Mouse (Mus musculus) embryonic facial prominence, embryonic 11.5 days (tissue): ENCODE data around the gene Tulp3. TPM values are rescaled to one million over a fixed set of nuclear protein-coding genes. Genes with fewer than 3 reads are reported as not detected.
A peak's percentile ranks its signal among the peaks of the same experiment; 100 is the strongest.

Source experiments
- ATAC-seq: fragments of 200-750 bp; cut with Nextera tagmentation; replicated peaks from 2 replicates; pipeline ENCODE4 v1.8.0; 2017; ENCODE audit warnings: low read depth; ENCODE audit not compliant: insufficient number of reproducible peaks, low FRiP score, low TSS enrichment
- DNase-seq: peaks from one replicate; pipeline ENCODE4 v3.0.0-alpha.2; 2015; ENCODE audit warnings: low spot score
- H3K27ac ChIP-seq: fragments of 300-500 bp; sonication (generic); replicated peaks from 2 replicates; pipeline ENCODE4 v1.5.1; 2014; ENCODE audit warnings: mild to moderate bottlenecking, low read depth, low read length, control low read depth
- H3K27me3 ChIP-seq: fragments of 300-500 bp; sonication (generic); 2 replicates; pipeline ENCODE4 v1.6.1; 2014; ENCODE audit warnings: mild to moderate bottlenecking, low read length, moderate library complexity, mixed read lengths; ENCODE audit not compliant: control insufficient read depth, insufficient read depth
- H3K36me3 ChIP-seq: fragments of 300-500 bp; sonication (generic); replicated peaks from 2 replicates; pipeline ENCODE4 v1.6.1; 2014; ENCODE audit warnings: low read depth, mild to moderate bottlenecking, low read length, moderate library complexity, mixed read lengths; ENCODE audit not compliant: control insufficient read depth, insufficient read depth
- H3K4me1 ChIP-seq: fragments of 300-500 bp; sonication (generic); 2 replicates; pipeline ENCODE4 v1.6.1; 2014; ENCODE audit warnings: low read length, mixed read lengths; ENCODE audit not compliant: control insufficient read depth, insufficient read depth
- H3K4me2 ChIP-seq: fragments of 300-500 bp; sonication (generic); 2 replicates; pipeline ENCODE4 v1.6.1; 2014; ENCODE audit warnings: low read depth, mild to moderate bottlenecking, control low read depth, low read length, moderate library complexity
- H3K4me3 ChIP-seq: fragments of 300-500 bp; sonication (generic); 2 replicates; pipeline ENCODE4 v1.5.1; 2014; ENCODE audit warnings: low read depth, low read length, control low read depth
- H3K9ac ChIP-seq: fragments of 300-500 bp; sonication (generic); replicated peaks from 2 replicates; pipeline ENCODE4 v1.6.1; 2014; ENCODE audit warnings: mild to moderate bottlenecking, control low read depth, low read length
- H3K9me3 ChIP-seq: fragments of 300-500 bp; sonication (generic); replicated peaks from 2 replicates; pipeline ENCODE4 v1.6.1; 2016; ENCODE audit warnings: mild to moderate bottlenecking, low read length, inconsistent platforms, mixed read lengths; ENCODE audit not compliant: control insufficient read depth
- WGBS: fragments of 180-500 bp; shearing (Covaris S2); extraction: QIAGEN DNeasy Blood & Tissue Kit; methylation state at CpG from one replicate; pipeline ENCODE4 v1.1.7; 2014; 5-methylcytosine and 5-hydroxymethylcytosine counted together
- polyA plus RNA-seq: library from polyadenylated mRNA; unstranded; fragments of >200 nt; fragmentation: Nextera tagmentation; extraction: Ambion mirVana; gene quantifications from 2 replicates; pipeline ENCODE4 v1.2.1, GENCODE M21; 2014

The Tulp3 gene
- polyA plus RNA-seq, 1 experiment from 2014 or later: 16.6 TPM

DNA sequence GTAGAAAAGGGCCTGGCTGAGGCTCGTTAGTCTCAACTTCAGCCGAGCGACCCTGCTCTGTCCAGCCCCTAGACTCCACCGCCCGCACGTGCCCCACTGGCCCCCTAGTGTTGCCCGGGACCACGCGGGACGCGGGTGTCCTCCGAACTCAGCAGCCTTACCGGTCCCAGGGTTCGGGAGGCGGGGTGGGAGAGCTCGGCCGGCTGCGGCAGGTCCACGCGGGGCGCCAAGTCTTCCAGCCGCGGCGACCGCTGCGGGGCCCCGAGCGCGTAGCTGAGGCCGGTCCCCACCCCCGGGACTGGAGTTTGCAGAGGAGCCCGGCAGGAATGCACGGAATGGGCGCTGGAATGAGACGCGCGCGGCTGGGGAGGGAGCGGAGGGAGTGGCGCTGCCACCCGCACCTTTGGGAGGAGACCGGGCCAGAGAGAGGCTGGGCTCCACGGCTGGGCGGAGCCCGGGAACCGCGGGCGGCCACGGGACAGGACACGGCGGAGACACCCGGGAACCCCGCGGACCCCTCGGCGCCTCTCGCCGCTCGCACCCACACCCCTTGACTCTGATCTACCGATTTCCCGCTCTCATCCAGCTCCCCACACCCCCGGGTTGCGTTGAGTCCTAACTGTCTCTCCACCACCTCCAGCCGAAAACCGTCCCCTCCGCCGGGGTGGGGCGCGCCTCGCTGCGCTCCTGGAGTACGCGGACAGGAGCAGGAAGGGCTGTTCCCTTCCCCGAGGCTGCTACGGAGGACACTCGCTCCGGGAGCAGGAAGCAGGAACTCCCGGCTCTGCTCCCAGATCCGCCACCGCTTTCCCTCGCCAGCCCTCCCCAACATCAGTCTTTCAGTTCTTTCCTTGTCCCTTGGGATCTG lies 55.3 kb downstream of the Tulp3 start, which contains the start of gene Tead4:
TSS of gene Tead4 (minus strand) at position 690 of the 868 bp plus-strand sequence.
- H3K4me2 ChIP-seq: peak within 1 kb of the TSS; percentile 96
- peak; percentile 80 for ATAC-seq
- no peaks in the 10 kb centered on the region for H3K9me3 ChIP-seq
- WGBS: 0% methylated on average over 75 of the region's 81 CpGs
- H3K27ac ChIP-seq: no peak within 1 kb of the TSS
- peaks cover 10% of the 10 kb centered on the region for H3K27me3 ChIP-seq
- peak within 1 kb of the TSS; percentile 59 for H3K9ac ChIP-seq
- H3K4me1 ChIP-seq: peaks cover 3% of the 10 kb centered on the region; the same call in 1 of the 2 replicates
- peak within 1 kb of the TSS; percentile 70 for H3K4me3 ChIP-seq
- H3K36me3 ChIP-seq: no peaks in the 10 kb centered on the region
- DNase-seq: peak; percentile 65

DNA sequence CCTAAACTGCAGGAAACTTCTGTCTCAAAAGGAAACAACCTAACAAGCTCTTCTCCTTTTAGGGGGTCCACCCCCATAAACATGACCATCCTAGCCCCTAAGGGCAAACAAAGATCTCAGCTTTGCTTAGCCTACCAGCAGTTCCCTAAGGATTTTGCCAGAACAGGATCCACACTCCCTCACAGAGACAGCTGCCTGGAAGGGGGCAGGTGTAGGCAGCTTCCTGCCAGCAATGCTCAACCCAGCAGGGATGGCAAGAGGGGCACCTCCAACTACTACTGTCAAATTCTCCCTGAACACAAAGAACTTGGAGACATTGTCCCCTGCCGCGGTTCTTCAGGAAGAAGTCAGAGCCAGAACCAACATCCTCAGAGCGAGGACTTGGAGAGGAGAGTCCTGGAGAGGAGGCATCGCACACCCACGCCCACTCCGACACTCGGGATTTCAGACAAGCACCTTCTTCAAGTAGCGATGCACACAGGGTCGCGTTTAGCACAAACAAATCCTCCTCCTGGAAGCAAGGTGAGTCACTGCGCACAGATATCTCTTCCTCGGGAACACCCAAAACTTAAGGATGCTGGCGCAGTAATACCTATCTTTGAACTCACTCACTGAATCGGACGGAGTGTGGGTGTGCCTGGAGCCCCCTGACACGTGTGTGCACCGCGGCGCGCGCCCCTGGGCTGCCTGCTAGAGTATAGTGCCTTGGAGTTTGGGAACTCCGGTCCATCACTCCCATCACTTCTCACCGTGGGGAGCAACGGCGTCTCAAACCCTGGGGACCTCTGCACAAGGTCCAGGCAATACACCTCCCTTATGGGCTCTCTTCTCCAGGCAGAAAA lies 56.1 kb downstream of the Tulp3 start:
- no peak overlapping the region for H3K27ac ChIP-seq
- H3K36me3 ChIP-seq: no peaks in the 10 kb centered on the region
- no peaks in the 10 kb centered on the region for H3K9me3 ChIP-seq
- H3K27me3 ChIP-seq: peaks cover 10% of the 10 kb centered on the region
- under 1% methylated on average over 25 of the region's 25 CpGs for WGBS
- H3K4me3 ChIP-seq: peak overlapping the region; percentile 70
- ATAC-seq (peak; percentile 49; the same call in 1 of the 2 replicates), DNase-seq (peak; percentile 54)
- H3K9ac ChIP-seq: peak overlapping the region; percentile 59
- peaks cover 3% of the 10 kb centered on the region; the same call in 1 of the 2 replicates for H3K4me1 ChIP-seq
- H3K4me2 ChIP-seq: peak overlapping the region; percentile 96

DNA sequence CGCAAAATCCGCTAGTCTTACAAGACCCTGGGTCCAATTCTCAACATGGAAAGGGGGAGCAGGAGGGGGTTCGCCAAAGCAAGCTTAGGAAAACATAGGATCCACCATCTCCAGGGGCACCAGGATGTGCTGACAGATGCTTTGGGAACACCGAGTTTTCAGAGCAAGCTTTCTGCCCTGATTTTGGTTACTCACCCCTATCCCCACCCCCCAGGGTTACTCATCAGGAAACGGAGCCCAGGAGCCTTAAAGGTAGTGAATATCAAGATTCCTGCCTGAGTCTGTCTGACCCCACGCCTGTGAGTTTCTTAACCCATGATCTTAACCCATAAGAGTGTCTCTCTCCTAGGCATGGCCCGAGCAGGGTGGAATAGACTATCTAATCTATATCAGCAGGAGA lies 57.4 kb downstream of the Tulp3 start:
- no peaks in the 10 kb centered on the region for H3K36me3 ChIP-seq
- no peak overlapping the region for H3K4me2 ChIP-seq
- H3K4me1 ChIP-seq: peaks cover 3% of the 10 kb centered on the region; the same call in 1 of the 2 replicates
- no peak overlapping the region for H3K9ac ChIP-seq
- no peaks in the 10 kb centered on the region for H3K9me3 ChIP-seq
- DNase-seq (no peak), ATAC-seq (no peak)
- WGBS: 40% methylated on average over 7 of the region's 7 CpGs
- H3K27me3 ChIP-seq: peaks cover 10% of the 10 kb centered on the region
- no peak overlapping the region for H3K4me3 ChIP-seq
- no peak overlapping the region for H3K27ac ChIP-seq

DNA sequence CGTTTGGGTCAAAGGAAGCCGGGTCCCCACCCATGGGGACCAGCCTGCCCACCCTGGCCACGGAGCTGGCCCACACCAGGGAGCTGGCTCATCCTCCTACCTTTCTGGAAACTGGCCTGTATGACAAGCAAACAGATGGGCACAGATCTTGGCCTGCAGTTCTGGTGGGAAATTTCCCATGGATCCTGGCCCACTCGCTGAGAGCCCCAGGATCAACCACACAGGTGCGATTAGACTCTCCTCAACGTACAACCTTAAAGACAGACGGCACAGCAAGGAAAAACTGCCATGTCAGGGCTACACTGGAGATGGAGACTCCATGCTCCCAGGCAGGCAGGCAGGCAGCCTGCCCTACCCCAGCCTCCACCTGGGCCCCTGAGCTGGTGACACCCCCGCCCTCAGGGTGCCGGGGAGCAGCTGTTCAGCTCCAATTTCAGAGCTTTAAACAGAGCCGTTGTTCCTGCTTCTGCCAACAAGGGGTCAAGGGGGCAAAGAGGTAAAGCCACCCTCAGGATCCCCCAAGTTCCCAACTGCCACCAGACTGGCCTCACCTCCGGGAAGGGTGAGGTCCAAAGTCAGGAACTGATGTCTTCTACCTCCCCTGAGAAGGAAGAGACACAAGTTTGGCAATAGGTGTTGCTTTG lies 58.8 kb downstream of the Tulp3 start:
- Histone ChIP-seq H3K4me2 (no peak overlapping the region; the same call in 1 of the 2 replicates), H3K4me3 (no peak overlapping the region), H3K9ac (no peak overlapping the region), H3K9me3 (no peaks in the 10 kb centered on the region), H3K27ac (no peak overlapping the region), H3K36me3 (no peaks in the 10 kb centered on the region), H3K4me1 (peaks cover 3% of the 10 kb centered on the region; the same call in 1 of the 2 replicates), H3K27me3 (peaks cover 9% of the 10 kb centered on the region)
- WGBS: 19% methylated on average over 11 of the region's 11 CpGs
- ATAC-seq: no peak
- DNase-seq: no peak

DNA sequence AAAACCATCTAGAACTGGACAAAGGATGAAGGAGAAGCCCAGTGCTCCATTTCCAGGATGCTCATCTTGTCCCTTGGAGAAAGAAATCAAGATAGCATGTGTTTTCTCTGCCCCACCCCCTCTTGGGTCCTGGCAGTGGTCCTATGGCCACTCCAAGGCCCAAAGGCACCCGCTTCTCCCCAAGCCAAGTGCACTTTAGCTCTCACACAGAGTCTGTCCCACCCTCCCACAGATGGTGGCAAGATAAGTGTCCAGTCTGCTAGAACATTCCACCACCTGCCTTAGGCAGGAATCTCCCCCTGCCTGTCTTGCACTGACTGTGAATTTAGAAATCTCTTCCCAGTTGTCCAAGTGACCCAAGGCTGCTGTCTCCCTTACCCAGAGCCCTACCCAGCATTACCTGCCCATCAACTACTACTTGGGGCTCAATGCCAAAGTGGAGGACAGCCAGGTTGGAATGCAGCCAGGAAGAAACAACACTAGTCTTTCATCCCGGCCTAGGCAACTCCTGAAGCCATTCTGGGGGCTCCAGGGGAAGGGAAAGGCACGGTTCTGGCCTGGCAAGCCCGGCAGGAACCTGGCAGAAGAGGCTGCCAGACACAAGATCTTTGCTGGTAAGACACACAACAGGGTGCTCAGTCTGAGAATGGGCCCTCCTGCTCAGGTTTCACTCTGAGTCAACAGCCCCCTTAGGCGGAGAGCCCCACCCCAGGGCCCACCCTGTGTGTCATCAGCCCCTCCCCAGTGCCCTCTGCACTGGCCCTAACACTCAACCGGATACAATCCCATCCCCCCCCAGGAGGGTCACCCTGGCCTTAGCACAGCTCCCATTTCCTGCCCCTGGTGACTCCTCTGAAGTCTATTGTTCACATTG lies 59.5 kb downstream of the Tulp3 start:
- peaks cover 3% of the 10 kb centered on the region; the same call in 1 of the 2 replicates for H3K27me3 ChIP-seq
- no peak overlapping the region for H3K27ac ChIP-seq
- H3K36me3 ChIP-seq: no peaks in the 10 kb centered on the region
- H3K4me3 ChIP-seq: no peak overlapping the region
- H3K4me2 ChIP-seq: no peak overlapping the region
- H3K4me1 ChIP-seq: peaks cover 3% of the 10 kb centered on the region; the same call in 1 of the 2 replicates
- no peaks in the 10 kb centered on the region for H3K9me3 ChIP-seq
- ATAC-seq (no peak), DNase-seq (no peak)
- no peak overlapping the region for H3K9ac ChIP-seq
- 38% methylated on average over 6 of the region's 6 CpGs for WGBS

DNA sequence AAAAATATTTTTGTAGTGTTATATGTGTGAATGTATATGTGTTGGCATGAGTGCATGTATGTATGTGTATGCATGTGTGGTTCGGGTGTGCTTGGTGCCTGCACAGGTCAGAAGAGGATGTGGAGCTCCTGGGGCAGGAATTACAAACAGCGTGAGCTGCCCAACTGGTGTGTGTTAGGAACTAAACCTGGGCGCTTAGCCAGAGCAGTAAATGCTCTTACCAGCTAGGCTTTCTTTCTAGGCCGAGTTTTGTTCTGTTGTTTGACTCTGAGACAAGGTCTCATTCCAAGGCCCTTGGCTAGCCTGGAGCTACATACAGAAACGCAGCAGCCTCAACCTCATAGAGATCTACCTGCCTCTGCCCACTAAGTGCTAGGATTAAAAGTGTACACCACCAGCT lies 64.4 kb downstream of the Tulp3 start:
- DNase-seq (no peak), ATAC-seq (no peak)
- WGBS: 81% methylated on average over 5 of the region's 5 CpGs
- H3K4me3 ChIP-seq: no peak overlapping the region
- no peaks in the 10 kb centered on the region for H3K9me3 ChIP-seq
- H3K27ac ChIP-seq: no peak overlapping the region
- no peak overlapping the region for H3K9ac ChIP-seq
- no peaks in the 10 kb centered on the region for H3K36me3 ChIP-seq
- H3K4me1 ChIP-seq: peaks cover under 1% of the 10 kb centered on the region; the same call in 1 of the 2 replicates
- no peak overlapping the region for H3K4me2 ChIP-seq
- H3K27me3 ChIP-seq: no peaks in the 10 kb centered on the region

DNA sequence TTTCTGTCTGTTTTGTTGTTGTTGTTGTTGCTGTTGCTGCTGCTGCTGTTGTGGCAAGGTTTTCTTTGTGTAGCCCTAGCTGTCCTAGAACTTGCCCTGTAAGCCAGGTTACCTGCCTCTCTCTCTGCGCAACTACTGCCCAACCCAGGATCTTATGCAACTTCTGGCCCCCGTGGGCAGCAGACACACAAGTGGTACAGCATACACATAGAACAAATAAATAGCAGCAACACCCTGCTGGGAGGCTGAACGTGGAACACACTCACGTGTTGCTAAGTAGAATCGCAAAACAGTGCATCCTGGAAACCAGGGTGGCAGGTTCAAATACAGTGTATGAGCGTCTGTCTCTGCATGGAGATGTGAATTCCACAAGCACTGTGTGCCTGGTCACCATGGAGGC lies 67.0 kb downstream of the Tulp3 start:
- H3K27ac ChIP-seq: no peak overlapping the region
- H3K4me1 ChIP-seq: peaks cover 3% of the 10 kb centered on the region; the same call in 1 of the 2 replicates
- ATAC-seq: no peak
- 93% methylated on average over 6 of the region's 6 CpGs for WGBS
- no peaks in the 10 kb centered on the region for H3K36me3 ChIP-seq
- H3K4me3 ChIP-seq: no peak overlapping the region
- DNase-seq: no peak
- no peaks in the 10 kb centered on the region for H3K9me3 ChIP-seq
- no peaks in the 10 kb centered on the region for H3K27me3 ChIP-seq
- no peak overlapping the region for H3K9ac ChIP-seq
- no peak overlapping the region for H3K4me2 ChIP-seq
